Mouse (Mus musculus): ENCODE data around the gene Prss56. TPM values are rescaled to one million over a fixed set of nuclear protein-coding genes. Genes with fewer than 3 reads are reported as not detected.

Gene Prss56
- total and polyA plus RNA-seq, 2 experiments from 2014 or later = not detected

DNA sequence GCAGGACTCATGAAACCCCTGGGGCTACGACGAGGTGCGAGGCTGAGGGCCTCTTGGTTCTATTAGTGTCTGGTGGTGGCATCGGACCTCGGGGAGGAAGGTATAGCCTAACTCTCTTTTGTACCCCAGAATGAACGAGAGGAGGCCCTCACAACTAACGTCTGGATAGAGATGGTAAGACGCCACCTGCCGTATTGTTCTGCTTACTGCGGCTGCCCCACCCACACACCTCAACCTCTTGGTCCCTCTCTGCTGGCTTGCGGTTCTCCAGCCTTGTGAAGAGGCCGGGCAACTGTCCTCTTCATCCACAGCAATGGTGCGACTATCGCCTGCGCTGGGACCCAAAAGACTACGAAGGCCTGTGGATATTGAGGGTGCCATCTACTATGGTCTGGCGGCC lies 23.2 kb downstream of the Prss56 start:
- peak; percentile 41 for TF ChIP-seq CTCF (IDR thresholded peaks at IDR 0.05)

GRCm38 (mm10) chr1:87211431-87211830 lies 28.3 kb downstream of the Prss56 start:
- no peaks in the 10 kb centered on the region for H3K9me3 ChIP-seq (ENCODE audit: low read length)
- peaks cover 13% of the 10 kb centered on the region for H3K4me1 ChIP-seq (ENCODE audit: insufficient read depth, low read length)
- WGBS = 87% methylated on average over 4 of the region's 4 CpGs
- H3K27ac ChIP-seq (ENCODE audit: low read depth, low read length) = no peak overlapping the region
- H3K4me3 ChIP-seq (ENCODE audit: low read depth, low read length) = no peak overlapping the region
- TF ChIP-seq CTCF (IDR thresholded peaks at IDR 0.05) = no peak
- H3K27me3 ChIP-seq (ENCODE audit: insufficient read depth, low read length) = peaks cover 8% of the 10 kb centered on the region
- ATAC-seq (ENCODE audit: low FRiP score) (no peak), DNase-seq (ENCODE audit: low spot score) (no peak)
- H3K9ac ChIP-seq (replicated peaks; ENCODE audit: low read length, poor library complexity, severe bottlenecking) = no peak overlapping the region
- no peaks in the 10 kb centered on the region for H3K36me3 ChIP-seq (ENCODE audit: insufficient read depth, low read length)
- no peak overlapping the region for H3K4me2 ChIP-seq (ENCODE audit: low read depth, low read length, poor library complexity, severe bottlenecking)

More for the DNA sequence above, 23.2 kb downstream of the Prss56 start:
- H3K27ac ChIP-seq (ENCODE audit: low read depth, low read length) = no peak overlapping the region
- H3K4me3 ChIP-seq (ENCODE audit: low read depth, low read length) = no peak overlapping the region
- H3K4me2 ChIP-seq (ENCODE audit: low read depth, low read length, poor library complexity, severe bottlenecking) = no peak overlapping the region
- DNase-seq (ENCODE audit: low spot score) (no peak), ATAC-seq (ENCODE audit: low FRiP score) (no peak)
- no peaks in the 10 kb centered on the region for H3K36me3 ChIP-seq (ENCODE audit: insufficient read depth, low read length)
- H3K9me3 ChIP-seq (ENCODE audit: low read length) = no peaks in the 10 kb centered on the region
- H3K27me3 ChIP-seq (ENCODE audit: insufficient read depth, low read length) = peaks cover 14% of the 10 kb centered on the region
- no peak overlapping the region for H3K9ac ChIP-seq (replicated peaks; ENCODE audit: low read length, poor library complexity, severe bottlenecking)
- H3K4me1 ChIP-seq (ENCODE audit: insufficient read depth, low read length) = no peaks in the 10 kb centered on the region
- WGBS = 21% methylated on average over 17 of the region's 17 CpGs

GRCm38 (mm10) chr1:87213735-87214704 lies 30.9 kb downstream of the Prss56 start, which contains the start of gene Eif4e2:
Eif4e2 (plus strand) TSS chr1:87213914.
- Histone ChIP-seq H3K4me2 (ENCODE audit: low read depth, low read length, poor library complexity, severe bottlenecking) (peak within 1 kb of the TSS; percentile 65), H3K36me3 (ENCODE audit: insufficient read depth, low read length) (no peaks in the 10 kb centered on the region), H3K27me3 (ENCODE audit: insufficient read depth, low read length) (no peaks in the 10 kb centered on the region), H3K4me1 (ENCODE audit: insufficient read depth, low read length) (peaks cover 18% of the 10 kb centered on the region), H3K9ac (replicated peaks; ENCODE audit: low read length, poor library complexity, severe bottlenecking) (peak within 1 kb of the TSS; percentile 96), H3K27ac (ENCODE audit: low read depth, low read length) (peak within 1 kb of the TSS; percentile 93), H3K9me3 (ENCODE audit: low read length) (no peaks in the 10 kb centered on the region), H3K4me3 (ENCODE audit: low read depth, low read length) (peak within 1 kb of the TSS; percentile 88)
- WGBS = under 1% methylated on average over 80 of the region's 99 CpGs
- ATAC-seq (ENCODE audit: low FRiP score) = peak; percentile 96
- peak; percentile 41; the same call in 1 of the 2 replicates for TF ChIP-seq CTCF (IDR thresholded peaks at IDR 0.05)
- peak; percentile 97 for DNase-seq (ENCODE audit: low spot score)

DNA sequence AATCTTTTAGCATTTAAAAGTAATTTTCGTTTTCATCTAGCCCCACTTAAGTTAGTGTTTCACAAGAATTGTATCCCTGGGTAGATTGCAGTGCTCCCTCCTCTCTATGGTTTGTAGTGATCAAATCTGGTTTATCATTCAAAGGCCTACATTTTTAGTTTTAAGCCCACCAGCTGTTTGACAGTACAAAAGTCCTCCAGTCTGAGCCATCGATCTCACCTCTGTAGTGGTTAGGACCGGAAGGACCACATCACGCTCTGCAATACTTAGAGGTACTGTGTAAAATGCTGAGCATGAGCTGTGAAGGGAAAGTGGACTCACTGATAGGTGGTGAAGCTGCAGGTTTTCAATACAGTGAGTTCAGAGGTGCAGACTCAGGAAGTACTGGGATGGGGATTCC lies 31.6 kb downstream of the Prss56 start:
- Histone ChIP-seq H3K4me3 (ENCODE audit: low read depth, low read length) (peak overlapping the region; percentile 88), H3K4me2 (ENCODE audit: low read depth, low read length, poor library complexity, severe bottlenecking) (peak overlapping the region; percentile 65), H3K9me3 (ENCODE audit: low read length) (no peaks in the 10 kb centered on the region), H3K27me3 (ENCODE audit: insufficient read depth, low read length) (no peaks in the 10 kb centered on the region), H3K4me1 (ENCODE audit: insufficient read depth, low read length) (peaks cover 18% of the 10 kb centered on the region), H3K9ac (replicated peaks; ENCODE audit: low read length, poor library complexity, severe bottlenecking) (peak overlapping the region; percentile 96), H3K27ac (ENCODE audit: low read depth, low read length) (peak overlapping the region; percentile 93), H3K36me3 (ENCODE audit: insufficient read depth, low read length) (peaks cover 2% of the 10 kb centered on the region; the same call in 1 of the 2 replicates)
- ATAC-seq (ENCODE audit: low FRiP score) (no peak), DNase-seq (ENCODE audit: low spot score) (no peak)
- WGBS = 38% methylated on average over 4 of the region's 4 CpGs
- no peak for TF ChIP-seq CTCF (IDR thresholded peaks at IDR 0.05)

DNA sequence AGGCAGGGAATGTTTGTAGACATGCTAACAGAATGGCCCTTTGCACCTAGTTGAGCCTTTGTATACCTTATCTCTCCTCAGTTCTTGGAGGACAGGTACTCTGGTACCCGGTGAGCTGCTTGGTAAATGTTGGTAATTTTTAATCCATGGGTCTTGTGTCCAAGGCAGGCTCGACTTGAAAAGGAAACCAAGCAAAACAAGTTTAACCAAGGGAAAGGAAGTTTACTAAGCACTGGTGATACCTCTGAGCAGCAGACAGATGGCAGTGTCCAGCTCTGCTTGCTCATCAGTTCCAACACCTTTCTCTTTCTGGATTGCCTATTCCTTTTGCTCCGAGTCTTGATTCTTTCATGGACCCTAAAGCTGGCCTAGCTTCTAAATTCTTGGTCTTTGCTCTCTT lies 34.8 kb downstream of the Prss56 start:
- ATAC-seq (ENCODE audit: low FRiP score) = no peak
- TF ChIP-seq CTCF (IDR thresholded peaks at IDR 0.05) = peak; percentile 79

GRCm38 (mm10) chr1:87225739-87226138 lies 42.6 kb downstream of the Prss56 start:
- no peak for TF ChIP-seq CTCF (IDR thresholded peaks at IDR 0.05)
- Histone ChIP-seq H3K9me3 (ENCODE audit: low read length) (no peaks in the 10 kb centered on the region), H3K27ac (ENCODE audit: low read depth, low read length) (no peak overlapping the region), H3K4me1 (ENCODE audit: insufficient read depth, low read length) (no peaks in the 10 kb centered on the region), H3K27me3 (ENCODE audit: insufficient read depth, low read length) (no peaks in the 10 kb centered on the region), H3K9ac (replicated peaks; ENCODE audit: low read length, poor library complexity, severe bottlenecking) (no peak overlapping the region), H3K4me2 (ENCODE audit: low read depth, low read length, poor library complexity, severe bottlenecking) (no peak overlapping the region), H3K4me3 (ENCODE audit: low read depth, low read length) (no peak overlapping the region), H3K36me3 (ENCODE audit: insufficient read depth, low read length) (peaks cover 76% of the 10 kb centered on the region)
- no peak for ATAC-seq (ENCODE audit: low FRiP score)
- no peak for DNase-seq (ENCODE audit: low spot score)
- WGBS = 98% methylated on average over 8 of the region's 8 CpGs

More for the DNA sequence above, 34.8 kb downstream of the Prss56 start:
- Histone ChIP-seq H3K9me3 (ENCODE audit: low read length) (no peaks in the 10 kb centered on the region), H3K27ac (ENCODE audit: low read depth, low read length) (no peak overlapping the region), H3K4me1 (ENCODE audit: insufficient read depth, low read length) (peaks cover 17% of the 10 kb centered on the region), H3K36me3 (ENCODE audit: insufficient read depth, low read length) (peaks cover 31% of the 10 kb centered on the region), H3K4me3 (ENCODE audit: low read depth, low read length) (no peak overlapping the region), H3K27me3 (ENCODE audit: insufficient read depth, low read length) (no peaks in the 10 kb centered on the region), H3K4me2 (ENCODE audit: low read depth, low read length, poor library complexity, severe bottlenecking) (no peak overlapping the region), H3K9ac (replicated peaks; ENCODE audit: low read length, poor library complexity, severe bottlenecking) (no peak overlapping the region)
- DNase-seq (ENCODE audit: low spot score) = peak; percentile 40
- WGBS = 64% methylated on average over 3 of the region's 3 CpGs

Measured in midbrain, postnatal 0 days (tissue).